Mouse (Mus musculus) liver, embryonic 14.5 days (tissue): Measurements from ENCODE around the gene Olfr73.

Source experiments
- CTCF ChIP-seq: IDR thresholded peaks from 2 replicates; pipeline ENCODE4 v1.5.1; 2016; ENCODE audit warnings: antibody characterized with exemption, low read depth, control low read depth
- EP300 ChIP-seq: IDR thresholded peaks from 2 replicates; pipeline ENCODE4 v1.6.1; 2016; ENCODE audit warnings: antibody characterized with exemption, low read depth

DNA sequence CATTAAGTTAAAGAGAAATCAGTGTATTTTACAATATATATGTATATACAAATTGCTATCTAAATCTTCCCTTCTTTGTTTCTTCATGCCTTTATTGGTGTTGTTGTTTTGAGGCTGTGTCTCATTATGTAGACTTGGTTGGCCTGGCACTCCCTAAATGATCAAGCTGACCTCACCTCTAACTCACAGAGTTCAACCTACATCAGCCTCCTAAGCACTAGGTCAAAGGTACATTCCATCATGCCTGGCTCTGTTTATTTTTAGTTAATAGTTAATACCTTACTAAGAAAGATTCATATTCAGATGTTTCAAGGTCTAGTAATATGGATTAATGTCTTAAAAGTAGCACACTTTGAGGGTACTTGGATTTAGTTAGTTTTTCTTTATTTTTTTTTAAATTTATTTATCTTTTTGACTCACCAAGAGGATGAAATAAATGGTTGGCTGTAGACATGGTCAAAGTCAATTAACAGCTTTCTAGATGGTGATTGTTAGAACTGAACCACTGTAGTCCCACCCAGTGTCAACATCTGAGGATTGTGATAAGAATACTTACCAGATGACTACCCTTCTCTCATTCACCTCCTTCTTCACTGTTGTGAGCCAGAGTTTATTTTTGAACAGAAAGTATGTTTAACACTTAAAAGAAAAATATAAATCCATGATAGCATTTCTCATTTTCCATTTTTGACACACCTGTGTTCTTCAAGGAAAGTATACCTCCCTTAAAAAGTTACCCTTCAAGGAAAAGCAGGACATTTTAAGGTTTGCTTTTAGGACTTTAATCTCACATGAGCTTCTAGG lies 29.8 kb downstream of the Olfr73 start, which contains the start of gene Olfr1160:
- TF ChIP-seq CTCF (no peak), EP300 (no peak)
